Mouse (Mus musculus) spleen, adult 2 months (tissue): ENCODE results near the gene Gm20431.

Experiments
- CTCF ChIP-seq: fragments of 200-500 bp; IDR thresholded peaks from 2 replicates; pipeline ENCODE4 v1.5.1; 2011; ENCODE audit warnings: mild to moderate bottlenecking, inconsistent platforms; ENCODE audit not compliant: insufficient read depth, insufficient read length, insufficient replicate concordance; ENCODE audit errors: extremely low read depth
- POLR2A ChIP-seq: fragments of 200-500 bp; IDR thresholded peaks from 2 replicates; pipeline ENCODE4 v1.6.1; 2011; ENCODE audit warnings: low read depth, low read length, inconsistent platforms

GRCm38 (mm10) chr2:167596726-167597491 lies 64.4 kb downstream of the Gm20431 start:
- TF ChIP-seq CTCF (no peak), POLR2A (no peak)
